Mouse (Mus musculus) B cell, adult (primary cell): Measurements from ENCODE around the gene Hmmr. TPM values are rescaled to one million over a fixed set of nuclear protein-coding genes. Genes with fewer than 3 reads are reported as not detected.

ENCODE experiments used
- total RNA-seq: library from RNA; stranded (reverse); gene quantifications from 4 replicates; pipeline ENCODE4 v1.2.4, GENCODE M21; 2023; ENCODE audit not compliant: inconsistent age

Hmmr gene
- total RNA-seq: 0.51 to 1.5 TPM (median 0.93 TPM) in 4 replicates

DNA sequence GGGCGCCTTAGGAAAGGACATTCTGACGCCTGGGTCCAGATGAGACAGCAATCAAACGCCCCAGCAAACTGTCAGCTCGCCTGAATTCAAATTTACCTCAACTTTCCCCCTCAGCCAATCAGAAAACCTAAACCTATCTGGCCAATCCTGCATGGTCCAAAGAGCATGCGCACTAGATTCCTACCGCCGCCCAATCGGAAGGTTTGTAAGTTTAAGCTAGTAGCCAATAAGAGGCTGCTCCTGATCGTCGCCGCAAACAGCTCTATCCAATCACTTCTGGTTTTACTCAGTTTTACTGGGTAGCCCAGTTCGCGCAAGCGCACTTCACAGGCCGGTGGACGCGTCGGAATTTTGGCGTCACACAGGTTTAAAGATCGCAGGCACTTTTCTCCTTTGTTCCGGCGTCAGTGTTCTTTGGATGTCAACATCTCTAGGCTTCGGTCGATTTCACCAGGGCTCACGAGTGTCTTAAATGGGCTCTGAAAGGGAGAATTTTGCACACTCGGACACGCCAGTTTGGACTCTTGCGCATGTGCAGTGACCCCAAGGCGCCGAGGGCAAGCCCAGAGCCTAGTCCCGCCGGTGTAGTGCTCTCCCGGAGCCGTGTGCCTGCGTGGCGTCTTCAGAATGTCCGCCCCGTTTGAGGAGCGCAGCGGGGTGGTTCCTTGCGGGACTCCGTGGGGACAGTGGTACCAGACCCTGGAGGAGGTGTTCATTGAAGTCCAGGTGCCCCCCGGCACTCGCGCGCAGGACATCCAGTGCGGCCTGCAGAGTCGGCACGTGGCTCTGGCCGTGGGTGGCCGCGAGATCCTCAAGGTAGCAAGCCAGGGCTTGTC is at the start of gene Hmmr, which contains the start of gene Nudcd2:
Gene Hmmr (minus strand): TSS at position 84 of the 836 bp plus-strand sequence.
Gene Nudcd2 (plus strand): TSS at position 329 of the 836 bp plus-strand sequence.

DNA sequence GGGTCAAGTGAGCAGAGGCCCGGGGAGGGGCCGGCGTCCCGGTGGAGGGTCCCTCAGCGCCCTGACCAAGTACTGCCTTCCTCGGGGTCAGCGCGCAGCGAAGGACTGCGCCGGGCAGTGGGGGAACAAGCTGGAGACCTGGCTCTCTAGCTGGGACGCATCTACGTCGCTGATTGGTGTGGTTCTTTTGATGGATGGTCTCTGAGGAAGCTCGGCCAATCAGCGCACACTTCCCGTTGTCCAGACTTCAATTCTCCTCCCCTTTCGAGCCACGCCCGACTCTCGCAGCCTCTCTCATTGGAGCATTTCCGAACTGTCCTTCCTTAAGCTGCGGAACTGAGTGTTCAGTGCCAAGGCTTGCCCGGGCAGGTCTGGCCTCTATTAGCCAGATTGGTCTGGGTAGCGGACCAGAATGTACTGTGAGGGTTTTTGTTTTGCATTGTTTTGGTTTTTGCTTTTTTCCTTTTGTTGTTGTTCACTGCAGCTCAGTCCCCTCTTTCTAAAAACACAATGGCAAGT is 21.9 kb upstream of the Hmmr start, which contains the start of gene Ccng1:
Gene Ccng1 (minus strand): TSS at position 203 of the 519 bp plus-strand sequence.

DNA sequence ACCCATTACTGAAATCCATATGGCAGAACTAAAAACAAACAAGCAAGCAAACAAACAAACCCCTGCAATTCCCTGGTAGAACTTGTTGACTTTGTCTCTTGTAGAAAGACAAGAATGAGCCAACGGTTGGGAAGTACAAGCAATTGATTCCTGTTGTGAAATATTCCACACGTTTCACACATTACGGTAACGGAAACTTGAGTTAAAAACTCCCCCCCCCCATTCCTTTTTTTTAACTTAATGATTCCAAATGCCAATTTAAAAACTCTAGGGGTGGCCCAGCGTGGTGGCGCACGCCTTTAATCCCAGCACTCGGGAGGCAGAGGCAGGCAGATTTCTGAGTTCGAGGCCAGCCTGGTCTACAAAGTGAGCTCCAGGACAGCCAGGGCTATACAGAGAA is 38.1 kb downstream of the Hmmr start, which contains the start of gene Mat2b:
Gene Mat2b (minus strand): TSS at position 101 of the 400 bp plus-strand sequence.

Other genes starting within 250 kb of the Hmmr start
- gene Mat2b, start 38.2 kb downstream of the Hmmr start, total RNA-seq: 88.6 to 95.3 TPM (median 94.4 TPM) in 4 replicates
- 11.1 to 15.3 TPM (median 12.7 TPM) in 4 replicates for gene Nudcd2, start 245 bp upstream of the Hmmr start, total RNA-seq
- gene Ccng1, start 21.9 kb upstream of the Hmmr start, total RNA-seq: 29.6 to 32.8 TPM (median 31.9 TPM) in 4 replicates